Mouse (Mus musculus) Patski (cell line): ENCODE data around the gene Dlx6. TPM values are rescaled to one million over a fixed set of nuclear protein-coding genes. Genes with fewer than 3 reads are reported as not detected.

Experiments used
- ATAC-seq: fragments of 100-300 bp; one replicate; pipeline ENCODE4 v1.8.0; 2021
- CTCF ChIA-PET: fragments of 350-600 bp; sonication (Branson Sonifier 250); formaldehyde crosslinking; loops from one replicate; lab custom pipeline; 2022; ENCODE audit warnings: inconsistent platforms; lab: Charles Lee
- POLR2A ChIA-PET: fragments of 350-600 bp; sonication (Branson Sonifier 250); formaldehyde crosslinking; loops from one replicate; lab custom pipeline; 2022; ENCODE audit warnings: antibody characterized with exemption, inconsistent platforms; lab: Charles Lee
- DNase-seq: peaks from one replicate; pipeline ENCODE4 v3.0.0-alpha.2; 2011; ENCODE audit warnings: low read depth, low spot score
- H3K27me3 ChIP-seq: fragments of 371-371 bp; one replicate; pipeline ENCODE4 v1.5.1; 2021
- CTCF ChIP-seq: fragments of 100-300 bp; IDR thresholded peaks from one replicate; pipeline ENCODE4 v1.5.1; 2021
- in situ Hi-C: fragments of 300-500 bp; cut with MboI; formaldehyde crosslinking; loops from 3 replicates; pipeline ENCODE4 v1.11.1; 2018; ENCODE audit warnings: low pct_unique_long_range_greater_than_20kb, mixed read lengths
- polyA plus RNA-seq: library from polyadenylated mRNA; unstranded; gene quantifications from one replicate; pipeline ENCODE4 v1.2.3, GENCODE M21; 2021

The Dlx6 gene
- polyA plus RNA-seq, 1 experiment from 2014 or later: 5.6 TPM

DNA sequence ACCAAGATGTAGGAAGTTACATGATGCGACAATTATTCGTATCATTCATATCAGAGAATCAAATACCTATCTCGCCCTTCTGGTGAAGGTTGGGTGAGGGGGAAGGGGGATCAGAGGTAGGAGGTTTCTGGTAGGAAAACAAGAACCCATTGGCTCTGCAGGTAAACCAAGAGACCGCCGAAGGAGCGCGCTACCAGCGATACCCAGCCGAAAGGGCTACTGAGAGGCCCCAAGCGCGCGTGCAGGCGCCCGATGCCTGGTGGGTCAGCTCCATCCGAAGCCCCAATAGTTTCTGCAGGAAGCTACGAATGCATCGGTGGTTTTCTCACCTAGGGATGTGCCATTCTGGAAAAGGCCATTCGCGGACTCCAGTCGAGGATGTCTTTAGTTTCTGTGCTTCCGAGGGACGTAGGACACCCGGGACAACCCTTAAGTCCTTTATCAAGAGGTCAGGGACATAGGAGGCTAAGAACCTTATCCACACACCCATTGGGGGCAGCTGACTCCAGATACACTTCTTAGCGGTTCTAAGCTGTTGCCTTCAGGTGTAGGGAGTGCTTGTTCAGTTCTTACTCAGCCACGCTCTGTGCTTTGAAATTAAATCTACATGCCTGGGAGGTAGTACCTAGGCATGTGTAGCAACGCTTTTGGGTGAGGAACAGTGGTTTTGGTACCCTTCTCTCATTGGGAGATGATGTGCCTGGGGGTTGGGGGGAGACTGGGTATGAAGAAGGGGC is 12.6 kb upstream of the Dlx6 start:
- in situ Hi-C loops: no loop called here
- ATAC-seq: no peak
- peaks cover 8% of the 10 kb centered on the region for H3K27me3 ChIP-seq
- ChIA-PET CTCF (no interaction called here), POLR2A (no interaction called here)
- TF ChIP-seq CTCF: no peak
- no peak for DNase-seq

GRCm38 (mm10) chr6:6851166-6851565 is 12.0 kb upstream of the Dlx6 start:
- DNase-seq: no peak
- peaks cover 8% of the 10 kb centered on the region for H3K27me3 ChIP-seq
- ATAC-seq: no peak
- TF ChIP-seq CTCF: no peak
- in situ Hi-C loops: no loop called here
- POLR2A ChIA-PET: no interaction called here
- CTCF ChIA-PET: no interaction called here

DNA sequence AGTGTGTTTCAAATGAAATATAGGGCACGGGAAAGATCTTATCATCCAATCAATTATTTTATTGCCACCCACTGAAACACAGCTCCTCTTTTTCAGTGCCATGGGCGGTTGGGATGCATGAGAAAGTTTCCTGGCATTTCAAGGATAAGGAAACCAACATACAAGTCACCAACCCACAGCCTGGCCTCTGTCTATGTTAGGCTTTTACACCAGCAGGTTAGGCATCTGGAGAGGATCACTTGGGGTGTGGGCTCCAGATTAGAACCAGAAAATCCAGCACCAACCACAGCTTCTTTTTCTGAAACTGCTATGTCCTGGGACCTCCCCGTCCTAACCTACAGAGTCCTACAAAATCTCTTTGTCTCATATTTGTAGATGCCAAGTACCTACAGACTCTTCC is 10.2 kb upstream of the Dlx6 start:
- DNase-seq (no peak), ATAC-seq (no peak)
- CTCF ChIA-PET: no interaction called here
- in situ Hi-C loops: no loop called here
- POLR2A ChIA-PET: no interaction called here
- H3K27me3 ChIP-seq: peaks cover 14% of the 10 kb centered on the region
- TF ChIP-seq CTCF: no peak

DNA sequence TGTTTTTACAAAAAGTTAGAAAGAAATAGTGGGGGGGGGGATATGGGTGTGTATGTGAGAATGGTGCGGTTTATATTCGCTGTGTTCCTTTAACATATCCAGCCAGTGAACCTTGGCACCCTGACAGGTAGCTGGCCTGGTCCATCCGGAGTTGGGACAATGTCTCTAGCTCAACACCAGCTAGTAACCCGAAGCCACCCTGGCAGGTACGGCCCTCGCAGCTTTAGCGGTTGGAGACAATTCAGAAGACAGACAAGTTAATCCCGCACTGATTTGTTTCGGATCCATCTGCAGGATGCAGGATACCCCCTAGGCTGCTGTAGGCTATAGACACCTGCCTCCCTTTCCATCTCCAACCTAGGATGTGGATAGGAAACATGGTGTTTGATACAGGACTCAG is 9.0 kb upstream of the Dlx6 start:
- ChIA-PET CTCF (interaction anchor here (0.8 kb wide), 1 partner anchor 8 kb away, joined by 3 read pairs; no protein-coding TSS in a partner anchor), POLR2A (interaction anchor here (0.6 kb wide), 1 partner anchor 9 kb away, joined by 5 read pairs; no protein-coding TSS in a partner anchor)
- no peak for TF ChIP-seq CTCF
- in situ Hi-C loops: no loop called here
- DNase-seq (no peak), ATAC-seq (no peak)
- peaks cover 15% of the 10 kb centered on the region for H3K27me3 ChIP-seq

DNA sequence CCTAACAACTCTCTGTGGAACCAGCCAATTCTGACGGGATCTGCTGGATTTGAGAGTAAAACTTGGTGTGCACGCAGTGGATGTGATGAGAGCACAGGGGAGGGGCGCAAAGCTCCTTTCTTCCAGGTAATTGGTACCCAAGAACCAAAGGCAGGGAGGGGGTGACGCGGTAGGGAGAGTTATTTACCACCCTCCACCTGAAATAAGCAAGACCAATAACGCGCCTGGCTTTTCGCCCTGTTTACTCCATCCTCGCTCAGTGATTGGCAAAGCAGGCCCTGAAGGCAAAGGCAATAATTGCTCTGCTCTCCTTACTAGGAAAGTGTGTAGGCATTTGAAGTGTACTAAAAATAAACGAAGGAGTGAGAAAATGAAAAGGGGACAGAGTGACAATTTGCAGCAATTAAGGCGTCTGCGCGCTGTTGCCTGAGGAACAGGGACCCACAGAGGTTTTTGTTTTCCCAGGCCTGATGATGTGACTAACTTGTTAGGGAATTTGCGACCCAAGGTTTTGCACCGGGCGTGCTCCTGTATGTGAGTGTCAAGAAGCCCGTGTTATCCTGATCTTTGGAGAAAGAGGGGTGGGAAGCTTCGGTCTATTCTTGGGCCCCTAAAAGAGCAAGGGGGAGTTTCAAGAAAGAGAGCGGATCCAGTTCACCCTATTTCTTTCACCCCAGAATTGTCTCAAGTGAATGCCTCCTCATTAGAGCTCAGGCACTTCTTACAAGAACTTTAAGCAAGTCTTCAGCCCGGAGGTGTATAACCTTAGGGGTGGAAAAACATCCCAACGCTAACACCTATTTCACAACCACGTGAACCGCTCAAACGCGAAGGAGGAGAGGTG is 8.0 kb upstream of the Dlx6 start:
- H3K27me3 ChIP-seq: peaks cover 10% of the 10 kb centered on the region
- no peak for TF ChIP-seq CTCF
- DNase-seq (no peak), ATAC-seq (no peak)
- POLR2A ChIA-PET: interaction anchor here (0.6 kb wide), 2 partner anchors 10 to 806 kb away, joined by 3 to 5 read pairs; no protein-coding TSS in a partner anchor
- in situ Hi-C loops: no loop called here
- CTCF ChIA-PET: interaction anchor here (0.8 kb wide), 1 partner anchor 9 kb away, joined by 3 read pairs; no protein-coding TSS in a partner anchor

DNA sequence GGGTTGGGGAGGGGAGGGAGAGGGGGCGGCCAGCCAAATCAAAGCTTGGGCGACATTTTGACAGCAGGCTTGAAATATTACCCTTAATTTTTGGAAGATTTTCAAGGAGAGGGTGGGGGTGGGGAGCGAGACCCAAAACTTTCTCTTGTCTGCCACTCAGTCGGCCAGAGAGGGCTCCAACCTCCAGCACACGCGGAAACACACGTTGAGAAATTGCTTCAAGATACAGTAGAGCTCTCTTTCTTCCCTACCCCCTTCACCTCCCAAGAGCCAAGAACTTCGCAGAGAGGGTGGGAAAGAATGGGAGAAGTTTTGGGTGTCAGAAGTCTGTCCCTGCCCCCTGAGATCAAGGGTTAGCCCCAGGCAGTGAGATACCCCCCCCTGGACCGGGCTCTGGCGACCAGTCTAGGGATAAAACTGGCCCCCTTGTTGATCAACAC is 7.4 kb upstream of the Dlx6 start:
- ChIA-PET CTCF (no interaction called here), POLR2A (interaction anchor here (0.6 kb wide), 1 partner anchor 806 kb away, joined by 3 read pairs; no protein-coding TSS in a partner anchor)
- H3K27me3 ChIP-seq: peaks cover 10% of the 10 kb centered on the region
- no peak for ATAC-seq
- DNase-seq: no peak
- no peak for TF ChIP-seq CTCF
- in situ Hi-C loops: no loop called here

DNA sequence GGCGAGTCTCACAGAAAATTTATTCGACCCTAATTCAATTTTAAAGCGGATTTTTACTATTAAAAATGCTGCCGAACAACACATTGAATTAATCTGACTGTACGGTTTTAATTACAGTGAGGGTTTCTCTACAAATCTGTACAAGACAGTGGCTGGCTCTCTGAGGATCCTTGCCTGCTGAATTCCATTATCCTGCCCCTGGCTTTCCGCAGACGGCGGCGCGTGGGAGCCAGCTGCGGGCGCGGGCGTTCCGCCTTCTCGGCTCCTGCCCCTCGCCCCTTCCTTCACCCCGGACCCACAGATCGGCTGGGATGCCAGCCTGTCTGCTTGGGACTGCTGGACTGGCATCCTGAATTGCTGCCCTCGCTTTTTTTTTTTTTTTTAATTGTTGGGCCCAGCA is 6.8 kb upstream of the Dlx6 start:
- POLR2A ChIA-PET: interaction anchor here (0.6 kb wide), 1 partner anchor 27 kb away, joined by 3 read pairs; no protein-coding TSS in a partner anchor
- peaks cover 15% of the 10 kb centered on the region for H3K27me3 ChIP-seq
- no peak for ATAC-seq
- DNase-seq: no peak
- TF ChIP-seq CTCF: no peak
- CTCF ChIA-PET: no interaction called here
- in situ Hi-C loops: no loop called here

GRCm38 (mm10) chr6:6856881-6857280 is 6.3 kb upstream of the Dlx6 start:
- ATAC-seq (no peak), DNase-seq (no peak)
- ChIA-PET POLR2A (interaction anchor here (0.6 to 1.2 kb wide), 2 partner anchors 9 to 27 kb away, joined by 3 to 4 read pairs; no protein-coding TSS in a partner anchor), CTCF (no interaction called here)
- in situ Hi-C loops: no loop called here
- no peak for TF ChIP-seq CTCF
- H3K27me3 ChIP-seq: peaks cover 21% of the 10 kb centered on the region

- ATAC-seq (no peak), DNase-seq (no peak)
- TF ChIP-seq CTCF: no peak
- in situ Hi-C loops: no loop called here
- CTCF ChIA-PET: interaction anchor here (1.2 to 1.4 kb wide), 2 partner anchors 10 to 721 kb away, joined by 3 read pairs; no protein-coding TSS in a partner anchor
- peaks cover 21% of the 10 kb centered on the region for H3K27me3 ChIP-seq
- POLR2A ChIA-PET: interaction anchor here (1.2 kb wide), 1 partner anchor 10 kb away, joined by 4 read pairs; no protein-coding TSS in a partner anchor
Observed at GRCm38 (mm10) chr6:6857766-6858165, 5.4 kb upstream of the Dlx6 start.

DNA sequence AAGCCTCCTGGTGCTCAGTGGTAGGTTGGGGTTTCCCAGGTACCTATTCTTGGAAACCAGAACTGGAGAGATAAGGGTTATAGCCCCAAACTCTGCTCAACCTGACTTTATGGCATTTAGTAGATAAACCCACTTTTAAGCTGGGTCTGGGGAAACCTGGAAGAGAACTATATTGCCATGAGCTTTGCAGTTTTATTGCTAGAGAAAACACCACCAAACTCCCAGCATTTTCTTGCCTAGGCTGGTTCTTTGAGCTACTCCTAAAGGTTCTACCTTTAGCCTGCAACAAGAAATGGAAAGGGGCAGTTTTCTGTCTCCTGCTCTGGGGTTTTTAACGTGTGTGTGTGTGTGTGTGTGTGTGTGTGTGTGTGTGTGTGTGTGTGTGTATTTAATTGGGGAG is 4.6 kb upstream of the Dlx6 start:
- ChIA-PET POLR2A (interaction anchor here (0.6 to 0.9 kb wide), 2 partner anchors 23 to 98 kb away, joined by 3 to 5 read pairs; no protein-coding TSS in a partner anchor), CTCF (interaction anchor here (1.2 to 1.4 kb wide), 2 partner anchors 11 to 722 kb away, joined by 3 read pairs; no protein-coding TSS in a partner anchor)
- peaks cover 21% of the 10 kb centered on the region for H3K27me3 ChIP-seq
- no peak for TF ChIP-seq CTCF
- no peak for DNase-seq
- no peak for ATAC-seq
- in situ Hi-C loops: no loop called here
